Mouse (Mus musculus) embryonic fibroblast, embryonic 13.5 days (primary cell): Measurements from ENCODE around the gene Rrp12. TPM values are rescaled to one million over a fixed set of nuclear protein-coding genes. Genes with fewer than 3 reads are reported as not detected.
"Not testable (repeated sequence)": the region's sequence is repeated elsewhere in the genome, so short reads cannot be mapped to it uniquely, and the experiment has no call there.

Experiments used
- H3K27ac ChIP-seq: 2 replicates; pipeline ENCODE4 v1.5.1; 2012; ENCODE audit warnings: low read length, control low read depth, inconsistent platforms; ENCODE audit not compliant: insufficient read depth
- H3K4me1 ChIP-seq: 2 replicates; pipeline ENCODE4 v1.6.1; 2011; ENCODE audit warnings: low read length; ENCODE audit not compliant: control insufficient read depth, insufficient read depth
- H3K4me3 ChIP-seq: 2 replicates; pipeline ENCODE4 v1.5.1; 2011; ENCODE audit warnings: mild to moderate bottlenecking, control low read depth, low read length; ENCODE audit not compliant: insufficient read depth
- CTCF ChIP-seq: IDR thresholded peaks from 2 replicates; pipeline ENCODE4 v1.5.1; 2011; ENCODE audit warnings: mild to moderate bottlenecking, control low read depth, low read length, moderate library complexity, borderline replicate concordance; ENCODE audit not compliant: insufficient read depth
- POLR2A ChIP-seq: IDR thresholded peaks from 2 replicates; pipeline ENCODE4 v1.6.1; 2011; ENCODE audit warnings: low read depth, mild to moderate bottlenecking, control low read depth, low read length, moderate library complexity
- polyA plus RNA-seq: library from polyadenylated mRNA; stranded (reverse); fragments of >200 nt; gene quantifications from 2 replicates; pipeline ENCODE4 v1.2.4, GENCODE M21; 2011; ENCODE audit warnings: low read depth; ENCODE audit not compliant: missing spikeins, insufficient read length

Gene Rrp12
- polyA plus RNA-seq, 1 experiment: 11.3 TPM

GRCm38 (mm10) chr19:41847992-41848851, 47.8 kb downstream of the Rrp12 start, which contains the start of gene Frat2:
Gene Frat2, minus strand, starts transcription at chr19:41848132.
- H3K4me3 ChIP-seq: peak within 1 kb of the TSS; percentile 74
- TF ChIP-seq POLR2A (0 out of 2 replicates have a peak, but pooled peaks have one; percentile 23), CTCF (no peak)
- H3K27ac ChIP-seq: peak within 1 kb of the TSS; percentile 96
- peaks cover 6% of the 10 kb centered on the region for H3K4me1 ChIP-seq

- H3K4me3 ChIP-seq: peak overlapping the region; percentile 74
- not testable (repeated sequence) for H3K27ac ChIP-seq
These were observed 48.4 kb downstream of the Rrp12 start for GRCm38 (mm10) chr19:41847614-41847991.

GRCm38 (mm10) chr19:41847091-41847581, 48.8 kb downstream of the Rrp12 start:
- TF ChIP-seq CTCF: no peak
- no peak for TF ChIP-seq POLR2A
- H3K27ac ChIP-seq: no peak overlapping the region

More at GRCm38 (mm10) chr19:41847614-41847991, 48.4 kb downstream of the Rrp12 start:
- H3K4me1 ChIP-seq: not testable (repeated sequence)

GRCm38 (mm10) chr19:41846366-41847090, 49.4 kb downstream of the Rrp12 start:
- peaks cover 6% of the 10 kb centered on the region for H3K4me1 ChIP-seq
- no peak overlapping the region for H3K27ac ChIP-seq
- no peak for TF ChIP-seq POLR2A
- no peak for TF ChIP-seq CTCF
- peak overlapping the region; percentile 74 for H3K4me3 ChIP-seq

More at GRCm38 (mm10) chr19:41847091-41847581, 48.8 kb downstream of the Rrp12 start:
- Histone ChIP-seq H3K4me3 (peak overlapping the region; percentile 74), H3K4me1 (peaks cover 6% of the 10 kb centered on the region)

- TF ChIP-seq POLR2A (no peak), CTCF (no peak)
These were observed 51.6 kb downstream of the Rrp12 start for GRCm38 (mm10) chr19:41844345-41844744.

GRCm38 (mm10) chr19:41842706-41843105, 53.3 kb downstream of the Rrp12 start:
- no peak overlapping the region for H3K27ac ChIP-seq
- no peaks in the 10 kb centered on the region for H3K4me1 ChIP-seq
- TF ChIP-seq POLR2A (no peak), CTCF (no peak)
- no peak overlapping the region for H3K4me3 ChIP-seq

More at GRCm38 (mm10) chr19:41844345-41844744, 51.6 kb downstream of the Rrp12 start:
- H3K27ac ChIP-seq: no peak overlapping the region
- H3K4me3 ChIP-seq: no peak overlapping the region
- no peaks in the 10 kb centered on the region for H3K4me1 ChIP-seq

GRCm38 (mm10) chr19:41842196-41842595, 53.8 kb downstream of the Rrp12 start:
- TF ChIP-seq POLR2A (no peak), CTCF (no peak)
- Histone ChIP-seq H3K4me3 (no peak overlapping the region), H3K27ac (no peak overlapping the region), H3K4me1 (no peaks in the 10 kb centered on the region)

GRCm38 (mm10) chr19:41841105-41841750, 54.7 kb downstream of the Rrp12 start:
- Histone ChIP-seq H3K27ac (no peak overlapping the region), H3K4me3 (no peak overlapping the region), H3K4me1 (no peaks in the 10 kb centered on the region)
- TF ChIP-seq CTCF (no peak), POLR2A (no peak)

GRCm38 (mm10) chr19:41839685-41840084, 56.3 kb downstream of the Rrp12 start:
- H3K27ac ChIP-seq: no peak overlapping the region
- no peak for TF ChIP-seq CTCF
- TF ChIP-seq POLR2A: no peak
- H3K4me3 ChIP-seq: no peak overlapping the region
- no peaks in the 10 kb centered on the region for H3K4me1 ChIP-seq
